Mouse (Mus musculus) lung, embryonic 15.5 days (tissue): ENCODE results near the gene Galntl5. TPM values are rescaled to one million over a fixed set of nuclear protein-coding genes. Genes with fewer than 3 reads are reported as not detected.
A peak's percentile ranks its signal among the peaks of the same experiment; 100 is the strongest.
"Not testable (repeated sequence)": the region's sequence is repeated elsewhere in the genome, so short reads cannot be mapped to it uniquely, and the experiment has no call there.

Experiments
- ATAC-seq: fragments of 200-750 bp; cut with Nextera tagmentation; 2 replicates; pipeline ENCODE4 v1.8.0; 2017; ENCODE audit warnings: moderate number of reproducible peaks, borderline replicate concordance; ENCODE audit not compliant: low FRiP score, low TSS enrichment; ENCODE audit errors: extremely low read depth
- H3K27ac ChIP-seq: fragments of 300-500 bp; sonication (generic); 2 replicates; pipeline ENCODE4 v1.5.1; 2015; ENCODE audit warnings: moderate library complexity, mild to moderate bottlenecking, inconsistent platforms
- H3K27me3 ChIP-seq: fragments of 300-500 bp; sonication (generic); 2 replicates; pipeline ENCODE4 v1.6.1; 2015; ENCODE audit warnings: inconsistent platforms
- H3K36me3 ChIP-seq: fragments of 300-500 bp; sonication (generic); 2 replicates; pipeline ENCODE4 v1.6.1; 2015; ENCODE audit warnings: inconsistent platforms
- H3K4me1 ChIP-seq: fragments of 300-500 bp; sonication (generic); 2 replicates; pipeline ENCODE4 v1.6.1; 2015; ENCODE audit warnings: inconsistent platforms
- H3K4me2 ChIP-seq: fragments of 300-500 bp; sonication (generic); 2 replicates; pipeline ENCODE4 v1.6.1; 2015; ENCODE audit warnings: inconsistent platforms, mild to moderate bottlenecking, moderate library complexity
- H3K4me3 ChIP-seq: fragments of 300-500 bp; sonication (generic); 2 replicates; pipeline ENCODE4 v1.5.1; 2015; ENCODE audit warnings: mild to moderate bottlenecking, inconsistent platforms
- H3K9ac ChIP-seq: fragments of 300-500 bp; sonication (generic); 2 replicates; pipeline ENCODE4 v1.6.1; 2015; ENCODE audit warnings: inconsistent platforms
- H3K9me3 ChIP-seq: fragments of 300-500 bp; sonication (generic); 2 replicates; pipeline ENCODE4 v1.6.1; 2016; ENCODE audit warnings: inconsistent platforms
- whole genome bisulfite sequencing: fragments of 180-500 bp; shearing (Covaris S2); methylation state at CpG from one replicate; pipeline ENCODE4 v1.1.7; 2015; 5-methylcytosine and 5-hydroxymethylcytosine counted together
- polyA plus RNA-seq: library from polyadenylated mRNA; unstranded; fragments of >200 nt; fragmentation: Nextera tagmentation; extraction: Ambion mirVana; gene quantifications from 2 replicates; pipeline ENCODE4 v1.2.1, GENCODE M21; 2015

Galntl5 gene
- polyA plus RNA-seq, 1 experiment from 2014 or later: not detected

DNA sequence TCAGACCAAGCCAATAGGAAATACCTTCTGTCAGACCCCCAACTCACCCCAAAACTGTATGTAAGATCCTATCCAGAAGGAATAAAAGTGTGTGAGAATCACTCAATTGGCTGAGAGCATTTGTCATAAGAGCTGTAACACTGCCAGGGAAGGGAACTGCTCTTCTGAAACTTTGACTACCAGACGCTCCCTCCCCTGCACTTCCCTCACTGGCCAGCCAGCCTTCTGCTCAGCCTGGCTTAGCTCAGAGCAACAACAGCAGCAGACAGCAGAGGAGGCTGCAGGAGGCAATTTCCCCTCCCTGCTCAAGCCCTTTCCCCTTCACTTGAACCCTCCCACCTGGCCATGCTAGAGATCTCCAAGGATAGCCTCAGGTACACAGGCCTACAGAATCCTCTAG is 30.6 kb downstream of the Galntl5 start:
- 63% methylated on average over 1 of the region's 1 CpGs for WGBS
- Histone ChIP-seq H3K9me3 (no peaks in the 10 kb centered on the region), H3K4me1 (no peaks in the 10 kb centered on the region), H3K27ac (no peak overlapping the region), H3K4me2 (no peak overlapping the region), H3K4me3 (no peak overlapping the region), H3K36me3 (no peaks in the 10 kb centered on the region), H3K27me3 (no peaks in the 10 kb centered on the region), H3K9ac (no peak overlapping the region)
- no peak for ATAC-seq

DNA sequence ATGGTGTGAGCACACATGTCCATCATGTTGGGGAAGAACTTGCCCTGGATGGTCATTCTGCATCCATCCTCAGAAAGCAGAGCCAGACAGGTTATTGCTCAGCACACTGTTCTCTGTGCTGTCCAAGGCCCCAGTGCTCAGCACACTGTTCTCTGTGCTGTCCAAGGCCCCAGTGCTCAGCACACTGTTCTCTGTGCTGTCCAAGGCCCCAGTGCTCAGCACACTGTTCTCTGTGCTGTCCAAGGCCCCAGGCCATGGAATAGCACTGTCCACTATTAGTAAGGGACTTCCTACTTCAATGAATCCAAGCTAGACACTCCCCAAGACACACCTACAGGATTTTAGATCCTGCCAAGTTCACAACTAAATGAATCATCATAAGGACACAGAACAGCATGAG is 32.0 kb downstream of the Galntl5 start:
- not testable (repeated sequence) for H3K36me3 ChIP-seq, H3K27me3 ChIP-seq, H3K9me3 ChIP-seq, H3K4me2 ChIP-seq, ATAC-seq, H3K4me1 ChIP-seq, H3K9ac ChIP-seq, H3K27ac ChIP-seq, H3K4me3 ChIP-seq

DNA sequence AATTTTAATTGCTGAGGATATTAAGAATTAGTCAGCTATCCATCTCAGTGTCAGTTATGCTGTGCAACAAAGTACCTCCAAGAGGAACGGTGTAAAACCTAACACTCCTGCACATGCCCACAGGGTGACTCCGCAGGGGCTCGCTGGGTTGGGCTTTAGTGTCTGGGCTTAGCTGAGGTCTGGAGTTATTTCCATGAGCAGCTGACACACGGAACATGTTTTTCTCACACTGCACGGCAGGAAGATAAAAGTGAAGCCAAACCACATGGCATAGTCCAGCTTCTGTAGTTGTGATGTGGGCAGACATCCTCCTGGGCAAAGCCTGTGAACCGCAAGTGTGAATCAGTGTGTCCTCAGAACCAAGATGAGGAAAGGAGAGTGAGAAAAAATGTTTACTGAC is 33.7 kb downstream of the Galntl5 start:
- Histone ChIP-seq H3K27me3 (no peaks in the 10 kb centered on the region), H3K4me3 (no peak overlapping the region), H3K27ac (no peak overlapping the region), H3K4me2 (no peak overlapping the region), H3K9me3 (no peaks in the 10 kb centered on the region), H3K36me3 (no peaks in the 10 kb centered on the region), H3K9ac (no peak overlapping the region), H3K4me1 (no peaks in the 10 kb centered on the region)
- ATAC-seq: no peak
- 77% methylated on average over 6 of the region's 6 CpGs for WGBS

DNA sequence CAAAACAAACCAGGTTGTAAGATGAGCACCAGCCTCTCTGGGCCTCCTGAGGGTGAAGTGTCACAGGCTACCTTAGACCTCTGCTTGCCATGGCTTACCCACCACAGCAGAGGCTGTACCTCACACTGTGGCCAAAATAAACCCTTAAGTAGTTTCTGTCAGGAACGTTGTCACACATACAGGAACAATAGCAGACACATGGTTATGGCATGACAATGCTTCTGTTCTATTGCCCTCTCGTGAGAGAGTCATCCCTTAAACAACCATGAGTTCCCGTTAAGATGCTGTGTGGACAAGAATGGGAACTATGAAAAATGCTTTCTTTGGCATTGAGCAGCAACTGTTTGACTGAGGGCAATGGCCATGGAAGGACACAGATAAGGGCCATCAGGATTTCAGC is 40.3 kb downstream of the Galntl5 start, which contains the start of gene Galnt11:
TSS of gene Galnt11 (plus strand) at position 301 of the 400 bp plus-strand sequence.
- Histone ChIP-seq H3K27ac (peak within 1 kb of the TSS; percentile 88), H3K4me2 (peak within 1 kb of the TSS; percentile 66), H3K9me3 (no peaks in the 10 kb centered on the region), H3K36me3 (no peaks in the 10 kb centered on the region), H3K4me3 (peak within 1 kb of the TSS; percentile 77), H3K27me3 (no peaks in the 10 kb centered on the region), H3K4me1 (no peaks in the 10 kb centered on the region), H3K9ac (peak within 1 kb of the TSS; percentile 71)
- 87% methylated on average over 3 of the region's 3 CpGs for WGBS
- no peak for ATAC-seq

DNA sequence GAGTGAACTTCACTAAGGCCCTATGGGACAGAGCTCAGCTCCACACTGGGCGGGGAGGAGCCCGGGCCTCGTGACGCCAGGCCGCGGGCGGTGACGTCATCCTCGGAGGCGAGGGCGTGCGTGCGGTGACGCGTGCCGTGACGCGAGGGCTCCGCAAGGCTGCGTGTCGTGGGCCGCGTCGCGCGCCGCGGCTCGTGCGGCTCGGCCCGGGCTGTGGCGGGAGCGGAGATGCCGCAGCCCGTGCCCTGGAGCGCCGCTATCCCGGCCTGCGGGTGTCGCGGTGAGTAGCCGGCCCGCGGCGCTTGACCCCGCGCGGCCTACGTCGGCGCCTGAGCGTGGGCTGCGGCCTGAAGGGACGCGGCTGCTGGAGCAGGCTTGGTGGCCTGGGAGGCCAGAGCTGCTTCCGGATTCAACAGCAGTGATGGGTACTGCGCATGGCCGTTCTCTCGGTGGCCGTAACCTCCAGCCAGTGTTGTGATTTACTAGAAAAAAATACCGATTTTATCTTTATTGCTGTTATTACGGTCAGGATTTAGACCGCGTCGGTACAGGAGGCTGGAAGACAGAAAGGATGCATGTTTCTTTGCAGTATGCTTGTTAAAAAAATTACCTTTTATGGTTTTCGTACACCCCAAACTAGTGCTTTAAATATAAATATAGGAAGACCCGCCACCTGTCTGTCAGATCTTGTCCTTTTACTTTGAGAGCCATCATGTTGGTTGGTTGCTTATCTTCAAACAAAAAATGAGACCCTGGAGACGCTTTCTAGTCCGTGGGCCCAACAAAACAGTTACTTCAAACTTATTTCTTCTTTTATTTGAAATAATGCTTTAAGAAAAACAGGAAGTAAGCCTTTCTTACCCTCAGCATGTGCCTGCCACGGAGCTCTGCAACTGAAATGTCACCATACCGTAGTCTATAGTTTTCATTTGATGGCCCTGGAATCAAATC is 41.8 kb downstream of the Galntl5 start, which contains the start of gene E130116L18Rik:
TSS of gene E130116L18Rik (minus strand) at position 402 of the 951 bp plus-strand sequence.
- peak within 1 kb of the TSS; percentile 77 for H3K4me3 ChIP-seq

DNA sequence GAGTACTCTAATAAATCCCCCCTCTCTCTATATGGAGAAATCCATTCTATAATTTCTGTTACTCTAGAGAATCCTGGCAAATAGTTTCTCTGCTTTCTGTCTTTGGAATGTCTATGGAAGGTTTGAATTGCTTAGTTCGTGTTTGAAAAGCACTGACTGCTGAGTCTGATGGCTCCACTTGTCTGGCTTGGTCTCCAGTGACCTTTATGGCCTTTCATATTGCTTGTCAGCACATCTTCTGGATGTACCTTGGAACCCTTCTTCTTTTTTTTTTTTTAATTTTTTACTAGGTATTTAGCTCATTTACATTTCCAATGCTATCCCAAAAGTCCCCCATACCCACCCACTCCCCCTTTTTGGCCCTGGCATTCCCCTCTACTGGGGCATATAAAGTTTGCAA is 43.1 kb downstream of the Galntl5 start:
- not testable (repeated sequence) for H3K27me3 ChIP-seq, H3K4me1 ChIP-seq, ATAC-seq, H3K36me3 ChIP-seq, H3K27ac ChIP-seq, H3K4me2 ChIP-seq, H3K9ac ChIP-seq, H3K9me3 ChIP-seq, H3K4me3 ChIP-seq
- 84% methylated on average over 1 of the region's 1 CpGs for WGBS

More for the DNA sequence above, 41.8 kb downstream of the Galntl5 start, which contains the start of gene E130116L18Rik:
- Histone ChIP-seq H3K27me3 (no peaks in the 10 kb centered on the region), H3K9me3 (no peaks in the 10 kb centered on the region), H3K4me2 (peak within 1 kb of the TSS; percentile 66), H3K4me1 (no peaks in the 10 kb centered on the region), H3K9ac (peak within 1 kb of the TSS; percentile 71), H3K36me3 (no peaks in the 10 kb centered on the region), H3K27ac (peak within 1 kb of the TSS; percentile 88)
- ATAC-seq: peak; percentile 96
- WGBS: 2% methylated on average over 72 of the region's 72 CpGs

DNA sequence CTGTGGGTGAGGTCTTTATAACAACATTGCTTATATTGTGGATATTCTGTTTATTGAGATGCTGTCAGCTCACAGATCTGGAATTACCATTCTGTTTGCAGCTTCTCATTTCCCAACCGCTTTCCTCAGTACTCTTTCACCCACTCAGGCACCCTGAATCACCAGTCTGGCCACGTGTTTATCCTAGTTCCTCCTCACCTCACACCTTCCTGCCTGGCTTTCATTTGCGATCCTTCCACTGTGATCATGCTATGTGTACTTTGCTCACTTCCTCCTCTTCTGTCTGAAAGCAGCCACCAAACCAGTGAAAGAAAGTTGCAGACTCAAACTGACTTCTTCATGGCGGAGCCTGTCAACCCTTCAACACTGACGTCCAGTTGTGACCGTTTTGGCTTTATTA is 61.8 kb downstream of the Galntl5 start:
- ATAC-seq: no peak
- H3K4me3 ChIP-seq: no peak overlapping the region
- H3K36me3 ChIP-seq: peaks cover 3% of the 10 kb centered on the region; the same call in 1 of the 2 replicates
- no peak overlapping the region for H3K9ac ChIP-seq
- 82% methylated on average over 6 of the region's 6 CpGs for WGBS
- no peak overlapping the region for H3K4me2 ChIP-seq
- no peaks in the 10 kb centered on the region for H3K4me1 ChIP-seq
- no peaks in the 10 kb centered on the region for H3K27me3 ChIP-seq
- H3K27ac ChIP-seq: no peak overlapping the region
- no peaks in the 10 kb centered on the region for H3K9me3 ChIP-seq

DNA sequence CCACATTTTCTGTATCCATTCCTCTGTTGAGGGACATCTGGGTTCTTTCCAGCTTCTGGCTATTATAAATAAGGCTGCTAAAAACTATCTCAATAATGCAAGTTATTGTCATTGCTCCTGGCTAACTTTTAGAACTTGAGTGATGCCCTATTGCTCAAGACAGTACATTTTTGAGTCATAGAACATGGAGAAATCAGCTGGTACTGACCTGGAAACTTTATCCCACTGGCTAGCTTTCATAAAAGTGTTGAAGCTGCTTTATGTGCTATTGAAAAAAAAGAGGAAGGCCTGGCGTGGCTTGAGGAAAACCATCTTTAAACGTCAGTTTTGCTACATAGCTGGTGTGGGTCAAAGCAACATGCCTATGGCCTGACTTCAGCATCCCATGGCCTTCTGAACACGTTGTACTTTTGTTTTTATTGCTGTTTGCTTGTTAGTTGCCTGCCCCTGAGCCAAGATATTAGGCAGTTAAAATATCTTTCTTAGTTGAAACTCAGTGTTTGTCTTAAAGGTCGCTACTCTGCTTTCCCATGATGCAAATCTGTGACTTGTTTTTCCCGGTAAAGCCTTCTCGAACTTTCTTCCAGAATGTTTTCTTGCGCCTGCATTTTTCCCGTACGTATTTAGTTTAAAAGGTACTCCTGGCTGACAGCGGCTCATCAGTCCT is 64.7 kb downstream of the Galntl5 start:
- no peak overlapping the region for H3K4me2 ChIP-seq
- 79% methylated on average over 10 of the region's 10 CpGs for WGBS
- no peak for ATAC-seq
- peaks cover 11% of the 10 kb centered on the region; the same call in 1 of the 2 replicates for H3K36me3 ChIP-seq
- H3K9me3 ChIP-seq: no peaks in the 10 kb centered on the region
- no peak overlapping the region for H3K4me3 ChIP-seq
- H3K9ac ChIP-seq: no peak overlapping the region
- no peak overlapping the region for H3K27ac ChIP-seq
- no peaks in the 10 kb centered on the region for H3K27me3 ChIP-seq
- H3K4me1 ChIP-seq: no peaks in the 10 kb centered on the region

DNA sequence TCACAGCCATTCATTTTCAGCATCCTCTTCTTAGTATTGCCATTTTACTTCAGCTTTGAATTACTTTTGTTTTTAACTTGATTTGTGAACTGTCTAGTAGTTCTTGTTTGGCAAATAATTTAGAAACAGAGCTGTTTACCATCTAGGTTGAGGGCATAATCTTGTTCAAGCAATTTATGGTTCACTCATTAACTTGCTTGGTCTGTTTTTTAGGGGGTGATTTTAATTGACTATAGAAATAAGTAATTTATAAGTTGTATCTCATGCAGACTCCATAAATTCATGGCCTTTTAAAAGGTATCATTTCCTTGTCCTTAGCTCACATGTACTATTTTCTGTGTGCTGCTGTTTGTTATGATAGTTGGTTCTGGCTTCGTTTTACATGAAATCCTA is 65.2 kb downstream of the Galntl5 start:
- Histone ChIP-seq H3K27ac (no peak overlapping the region), H3K27me3 (no peaks in the 10 kb centered on the region), H3K36me3 (peaks cover 16% of the 10 kb centered on the region; the same call in 1 of the 2 replicates), H3K9ac (no peak overlapping the region), H3K9me3 (no peaks in the 10 kb centered on the region), H3K4me2 (no peak overlapping the region), H3K4me1 (no peaks in the 10 kb centered on the region), H3K4me3 (no peak overlapping the region)
- ATAC-seq: no peak
- 73% methylated on average over 1 of the region's 1 CpGs for WGBS

DNA sequence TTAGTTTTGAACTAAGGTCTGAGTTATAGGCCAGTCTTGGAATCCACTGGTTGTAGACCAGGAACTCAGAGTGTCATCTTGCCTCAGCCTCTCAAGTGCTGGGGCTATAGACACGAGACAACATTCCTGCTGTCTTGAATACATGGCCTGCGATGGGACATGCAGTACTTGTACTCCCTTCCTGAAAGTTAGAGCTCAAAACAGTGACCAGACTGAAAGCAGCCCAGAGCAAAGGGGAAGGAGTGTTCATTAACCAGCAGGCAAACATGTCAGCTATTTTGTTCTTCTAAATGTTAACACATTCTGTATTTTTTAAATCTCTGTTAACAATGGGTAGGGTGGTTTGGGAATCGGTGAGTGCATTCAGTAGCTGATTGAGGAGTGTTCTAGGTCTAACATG is 65.8 kb downstream of the Galntl5 start:
- no peak overlapping the region for H3K9ac ChIP-seq
- WGBS: 64% methylated on average over 3 of the region's 3 CpGs
- no peaks in the 10 kb centered on the region for H3K9me3 ChIP-seq
- no peaks in the 10 kb centered on the region for H3K4me1 ChIP-seq
- no peaks in the 10 kb centered on the region for H3K27me3 ChIP-seq
- H3K4me3 ChIP-seq: no peak overlapping the region
- H3K36me3 ChIP-seq: peaks cover 19% of the 10 kb centered on the region; the same call in 1 of the 2 replicates
- H3K27ac ChIP-seq: no peak overlapping the region
- H3K4me2 ChIP-seq: no peak overlapping the region
- ATAC-seq: no peak

DNA sequence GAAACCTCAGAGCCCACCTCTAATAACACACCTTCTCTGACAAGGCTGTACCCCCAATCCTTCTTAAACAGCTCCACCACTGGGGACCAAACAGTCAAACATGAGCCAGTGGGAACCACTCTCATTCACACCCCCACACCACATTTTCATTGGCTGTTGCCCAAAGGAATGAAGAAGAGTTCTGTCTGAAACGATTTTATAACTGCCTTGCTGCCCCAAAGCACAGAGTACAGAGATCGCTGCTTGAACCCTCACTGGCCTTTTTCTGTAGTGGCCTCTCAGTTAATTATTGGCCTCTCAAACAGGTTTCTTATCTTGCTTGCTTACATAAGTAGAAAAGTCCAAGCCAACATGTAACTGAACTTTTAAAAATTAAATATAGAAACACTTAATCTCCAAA is 71.2 kb downstream of the Galntl5 start:
- Histone ChIP-seq H3K4me2 (no peak overlapping the region), H3K9me3 (no peaks in the 10 kb centered on the region), H3K27ac (0 out of 2 replicates have a peak overlapping the region, but pooled peaks have one; percentile 3), H3K27me3 (no peaks in the 10 kb centered on the region), H3K9ac (no peak overlapping the region), H3K4me1 (0 out of 2 replicates have a peak, but pooled peaks cover 4% of the 10 kb centered on the region), H3K36me3 (peaks cover 39% of the 10 kb centered on the region), H3K4me3 (no peak overlapping the region)
- WGBS: 45% methylated on average over 2 of the region's 2 CpGs
- no peak; the same call in 1 of the 2 replicates for ATAC-seq
